Mouse (Mus musculus) spleen, adult 2 months (tissue): ENCODE data around the gene Zfp354b.

Source experiments
- CTCF ChIP-seq: fragments of 200-500 bp; IDR thresholded peaks from 2 replicates; pipeline ENCODE4 v1.5.1; 2011; ENCODE audit warnings: mild to moderate bottlenecking, inconsistent platforms; ENCODE audit not compliant: insufficient read depth, insufficient read length, insufficient replicate concordance; ENCODE audit errors: extremely low read depth
- POLR2A ChIP-seq: fragments of 200-500 bp; IDR thresholded peaks from 2 replicates; pipeline ENCODE4 v1.6.1; 2011; ENCODE audit warnings: low read depth, low read length, inconsistent platforms

DNA sequence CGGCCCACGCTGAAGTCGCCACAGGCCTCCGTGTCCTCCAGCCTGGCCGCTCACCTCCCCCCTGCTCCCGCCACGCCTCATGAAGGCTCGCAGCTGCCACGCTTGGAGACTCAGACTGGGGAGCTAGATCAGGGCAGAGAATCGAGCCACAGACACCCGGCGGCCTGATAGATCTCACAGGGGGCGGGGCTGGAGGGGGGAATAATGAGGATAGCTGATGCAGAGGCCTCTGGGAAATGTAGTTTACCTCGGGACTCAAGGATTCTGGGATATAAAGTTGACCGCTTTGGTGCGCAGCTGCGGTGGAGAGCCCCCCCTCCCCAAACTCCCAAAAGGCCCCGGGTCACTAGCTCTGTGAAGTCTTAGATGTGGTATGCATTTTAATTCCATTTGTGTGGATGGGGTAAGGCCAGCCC lies at the start of gene Zfp354b:
- TF ChIP-seq POLR2A = no peak
- no peak for TF ChIP-seq CTCF
